Mouse (Mus musculus): Measurements from ENCODE around the gene Ifngr2. TPM values are rescaled to one million over a fixed set of nuclear protein-coding genes. Genes with fewer than 3 reads are reported as not detected.

Ifngr2 gene
- 77.9 and 95.2 TPM in 2 replicates for polyA plus RNA-seq (2014; fragmentation: Nextera tagmentation; extraction: Ambion mirVana)

- no peaks in the 10 kb centered on the region for H3K36me3 ChIP-seq (ENCODE audit: control insufficient read depth, insufficient read depth, low read length)
- WGBS (ENCODE audit: insufficient replicate concordance) = under 1% methylated on average over 55 of the region's 74 CpGs
- H3K27ac ChIP-seq (ENCODE audit: low read depth, low read length) = peak within 1 kb of the TSS; percentile 86
- H3K4me3 ChIP-seq (ENCODE audit: low read depth, low read length) = peak within 1 kb of the TSS; percentile 100
- H3K4me1 ChIP-seq (ENCODE audit: control insufficient read depth, insufficient read depth, low read length) = peaks cover 50% of the 10 kb centered on the region
- peak within 1 kb of the TSS; percentile 78 for H3K4me2 ChIP-seq
- peak within 1 kb of the TSS; percentile 99 for H3K9ac ChIP-seq (ENCODE audit: low read depth, low read length)
- H3K27me3 ChIP-seq (ENCODE audit: control insufficient read depth, insufficient read depth, low read length) = no peaks in the 10 kb centered on the region
- peak; percentile 84 for ATAC-seq (replicated peaks; ENCODE audit: insufficient number of reproducible peaks, low FRiP score, low TSS enrichment)
- H3K9me3 ChIP-seq (replicated peaks; ENCODE audit: control insufficient read depth, low read length) = no peaks in the 10 kb centered on the region
These were observed at the start of gene Ifngr2 for GRCm38 (mm10) chr16:91546836-91547741. TSS of gene Ifngr2 (plus strand) at chr16:91547072.

GRCm38 (mm10) chr16:91498041-91498440 is 48.8 kb upstream of the Ifngr2 start:
- Histone ChIP-seq H3K27ac (ENCODE audit: low read depth, low read length) (no peak overlapping the region), H3K9ac (ENCODE audit: low read depth, low read length) (no peak overlapping the region), H3K4me3 (ENCODE audit: low read depth, low read length) (no peak overlapping the region), H3K27me3 (ENCODE audit: control insufficient read depth, insufficient read depth, low read length) (no peaks in the 10 kb centered on the region), H3K4me1 (ENCODE audit: control insufficient read depth, insufficient read depth, low read length) (no peaks in the 10 kb centered on the region), H3K4me2 (no peak overlapping the region), H3K9me3 (replicated peaks; ENCODE audit: control insufficient read depth, low read length) (no peaks in the 10 kb centered on the region), H3K36me3 (ENCODE audit: control insufficient read depth, insufficient read depth, low read length) (peaks cover 44% of the 10 kb centered on the region)
- no peak for ATAC-seq (replicated peaks; ENCODE audit: insufficient number of reproducible peaks, low FRiP score, low TSS enrichment)
- WGBS (ENCODE audit: insufficient replicate concordance) = 92% methylated on average over 7 of the region's 7 CpGs

GRCm38 (mm10) chr16:91504701-91505100 is 42.2 kb upstream of the Ifngr2 start:
- H3K9ac ChIP-seq (ENCODE audit: low read depth, low read length) = no peak overlapping the region; the same call in 1 of the 2 replicates
- no peak for ATAC-seq (replicated peaks; ENCODE audit: insufficient number of reproducible peaks, low FRiP score, low TSS enrichment)
- no peaks in the 10 kb centered on the region for H3K4me1 ChIP-seq (ENCODE audit: control insufficient read depth, insufficient read depth, low read length)
- peaks cover 50% of the 10 kb centered on the region for H3K36me3 ChIP-seq (ENCODE audit: control insufficient read depth, insufficient read depth, low read length)
- H3K9me3 ChIP-seq (replicated peaks; ENCODE audit: control insufficient read depth, low read length) = no peaks in the 10 kb centered on the region
- no peak overlapping the region for H3K27ac ChIP-seq (ENCODE audit: low read depth, low read length)
- H3K4me3 ChIP-seq (ENCODE audit: low read depth, low read length) = no peak overlapping the region
- H3K4me2 ChIP-seq = no peak overlapping the region
- 91% methylated on average over 7 of the region's 7 CpGs for WGBS (ENCODE audit: insufficient replicate concordance)
- H3K27me3 ChIP-seq (ENCODE audit: control insufficient read depth, insufficient read depth, low read length) = no peaks in the 10 kb centered on the region

GRCm38 (mm10) chr16:91505116-91505601 is 41.7 kb upstream of the Ifngr2 start:
- Histone ChIP-seq H3K36me3 (ENCODE audit: control insufficient read depth, insufficient read depth, low read length) (peaks cover 47% of the 10 kb centered on the region), H3K4me2 (no peak overlapping the region), H3K27ac (ENCODE audit: low read depth, low read length) (no peak overlapping the region), H3K4me1 (ENCODE audit: control insufficient read depth, insufficient read depth, low read length) (no peaks in the 10 kb centered on the region), H3K27me3 (ENCODE audit: control insufficient read depth, insufficient read depth, low read length) (no peaks in the 10 kb centered on the region), H3K4me3 (ENCODE audit: low read depth, low read length) (no peak overlapping the region), H3K9ac (ENCODE audit: low read depth, low read length) (no peak overlapping the region), H3K9me3 (replicated peaks; ENCODE audit: control insufficient read depth, low read length) (no peaks in the 10 kb centered on the region)
- WGBS (ENCODE audit: insufficient replicate concordance) = 88% methylated on average over 15 of the region's 15 CpGs
- ATAC-seq (replicated peaks; ENCODE audit: insufficient number of reproducible peaks, low FRiP score, low TSS enrichment) = no peak

GRCm38 (mm10) chr16:91506396-91506795 is 40.5 kb upstream of the Ifngr2 start:
- Histone ChIP-seq H3K9ac (ENCODE audit: low read depth, low read length) (no peak overlapping the region), H3K9me3 (replicated peaks; ENCODE audit: control insufficient read depth, low read length) (no peaks in the 10 kb centered on the region), H3K27me3 (ENCODE audit: control insufficient read depth, insufficient read depth, low read length) (no peaks in the 10 kb centered on the region), H3K4me2 (no peak overlapping the region), H3K36me3 (ENCODE audit: control insufficient read depth, insufficient read depth, low read length) (peaks cover 39% of the 10 kb centered on the region), H3K27ac (ENCODE audit: low read depth, low read length) (no peak overlapping the region), H3K4me3 (ENCODE audit: low read depth, low read length) (no peak overlapping the region), H3K4me1 (ENCODE audit: control insufficient read depth, insufficient read depth, low read length) (no peaks in the 10 kb centered on the region)
- 95% methylated on average over 12 of the region's 12 CpGs for WGBS (ENCODE audit: insufficient replicate concordance)
- ATAC-seq (replicated peaks; ENCODE audit: insufficient number of reproducible peaks, low FRiP score, low TSS enrichment) = no peak

- ATAC-seq (replicated peaks; ENCODE audit: insufficient number of reproducible peaks, low FRiP score, low TSS enrichment) = no peak
- no peak overlapping the region for H3K4me2 ChIP-seq
- no peaks in the 10 kb centered on the region for H3K4me1 ChIP-seq (ENCODE audit: control insufficient read depth, insufficient read depth, low read length)
- H3K9ac ChIP-seq (ENCODE audit: low read depth, low read length) = no peak overlapping the region
- WGBS (ENCODE audit: insufficient replicate concordance) = 31% methylated on average over 7 of the region's 7 CpGs
- no peak overlapping the region for H3K4me3 ChIP-seq (ENCODE audit: low read depth, low read length)
- no peaks in the 10 kb centered on the region for H3K27me3 ChIP-seq (ENCODE audit: control insufficient read depth, insufficient read depth, low read length)
- no peaks in the 10 kb centered on the region for H3K36me3 ChIP-seq (ENCODE audit: control insufficient read depth, insufficient read depth, low read length)
- H3K9me3 ChIP-seq (replicated peaks; ENCODE audit: control insufficient read depth, low read length) = no peaks in the 10 kb centered on the region
- no peak overlapping the region for H3K27ac ChIP-seq (ENCODE audit: low read depth, low read length)
These were observed 34.6 kb upstream of the Ifngr2 start for GRCm38 (mm10) chr16:91512161-91512787.

GRCm38 (mm10) chr16:91513099-91513498 is 33.8 kb upstream of the Ifngr2 start:
- Histone ChIP-seq H3K4me3 (ENCODE audit: low read depth, low read length) (no peak overlapping the region), H3K36me3 (ENCODE audit: control insufficient read depth, insufficient read depth, low read length) (no peaks in the 10 kb centered on the region), H3K9ac (ENCODE audit: low read depth, low read length) (no peak overlapping the region), H3K27me3 (ENCODE audit: control insufficient read depth, insufficient read depth, low read length) (no peaks in the 10 kb centered on the region), H3K27ac (ENCODE audit: low read depth, low read length) (no peak overlapping the region), H3K4me2 (no peak overlapping the region), H3K9me3 (replicated peaks; ENCODE audit: control insufficient read depth, low read length) (no peaks in the 10 kb centered on the region), H3K4me1 (ENCODE audit: control insufficient read depth, insufficient read depth, low read length) (no peaks in the 10 kb centered on the region)
- 85% methylated on average over 6 of the region's 6 CpGs for WGBS (ENCODE audit: insufficient replicate concordance)
- ATAC-seq (replicated peaks; ENCODE audit: insufficient number of reproducible peaks, low FRiP score, low TSS enrichment) = no peak

- Histone ChIP-seq H3K4me2 (no peak overlapping the region), H3K4me3 (ENCODE audit: low read depth, low read length) (no peak overlapping the region), H3K4me1 (ENCODE audit: control insufficient read depth, insufficient read depth, low read length) (no peaks in the 10 kb centered on the region), H3K9me3 (replicated peaks; ENCODE audit: control insufficient read depth, low read length) (no peaks in the 10 kb centered on the region), H3K36me3 (ENCODE audit: control insufficient read depth, insufficient read depth, low read length) (no peaks in the 10 kb centered on the region), H3K9ac (ENCODE audit: low read depth, low read length) (no peak overlapping the region), H3K27me3 (ENCODE audit: control insufficient read depth, insufficient read depth, low read length) (no peaks in the 10 kb centered on the region), H3K27ac (ENCODE audit: low read depth, low read length) (no peak overlapping the region)
- ATAC-seq (replicated peaks; ENCODE audit: insufficient number of reproducible peaks, low FRiP score, low TSS enrichment) = no peak
- WGBS (ENCODE audit: insufficient replicate concordance) = 42% methylated on average over 7 of the region's 7 CpGs
These were observed 29.9 kb upstream of the Ifngr2 start for GRCm38 (mm10) chr16:91517020-91517419.
